Mouse (Mus musculus) layer of hippocampus, adult 11-12 months (tissue): ENCODE measurements at regions not wholly inside any gene's neighbourhood (a gene's known extent, or its start where the extent isn't known, plus 50 kb on each side); places are given as distances from the start of the nearest gene placed in this dataset.

Source experiments
- DNase-seq: peaks from one replicate; pipeline ENCODE4 v3.0.0; 2022; ENCODE audit warnings: low spot score

DNA sequence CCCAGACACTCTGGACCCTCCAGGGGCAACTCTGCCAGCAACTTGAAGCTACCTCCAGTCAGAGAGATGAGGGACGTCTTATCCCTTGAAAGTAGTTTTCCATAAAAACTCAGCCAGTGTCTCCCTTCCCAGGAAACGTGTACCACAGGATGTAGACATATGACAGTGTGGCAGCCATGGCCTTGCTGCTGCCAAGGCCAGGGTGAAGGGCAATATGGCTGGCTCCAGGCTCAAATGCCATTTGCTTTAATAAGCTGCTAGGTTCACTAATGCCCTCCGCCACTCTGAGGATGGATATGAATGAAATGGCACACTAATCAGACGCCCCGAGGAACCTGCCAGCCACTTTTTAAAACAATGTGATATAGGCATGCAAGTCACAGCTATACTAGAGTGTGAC lies 241.2 kb upstream of the Prox1 start:
- no peak for DNase-seq

DNA sequence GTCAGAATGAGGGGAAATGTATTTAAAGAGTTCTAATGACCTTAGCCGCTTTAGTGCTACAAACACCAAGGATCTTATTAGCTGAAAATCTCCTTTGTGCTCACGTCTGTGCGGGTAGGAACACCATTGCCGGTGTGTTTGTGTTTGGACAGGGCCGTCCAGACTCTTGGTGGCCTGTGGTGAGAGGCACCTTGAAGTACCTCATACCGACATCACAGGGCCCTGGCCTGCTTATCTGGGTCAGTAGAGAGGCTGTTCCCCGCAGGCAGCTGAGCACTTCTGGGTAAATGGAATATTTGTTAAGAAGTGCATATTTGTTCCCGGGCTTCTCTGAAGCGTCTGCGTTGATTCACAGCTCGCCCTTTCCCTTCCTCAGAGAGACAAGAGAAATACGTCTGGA lies 232.8 kb upstream of the Prox1 start:
- DNase-seq, result no peak

DNA sequence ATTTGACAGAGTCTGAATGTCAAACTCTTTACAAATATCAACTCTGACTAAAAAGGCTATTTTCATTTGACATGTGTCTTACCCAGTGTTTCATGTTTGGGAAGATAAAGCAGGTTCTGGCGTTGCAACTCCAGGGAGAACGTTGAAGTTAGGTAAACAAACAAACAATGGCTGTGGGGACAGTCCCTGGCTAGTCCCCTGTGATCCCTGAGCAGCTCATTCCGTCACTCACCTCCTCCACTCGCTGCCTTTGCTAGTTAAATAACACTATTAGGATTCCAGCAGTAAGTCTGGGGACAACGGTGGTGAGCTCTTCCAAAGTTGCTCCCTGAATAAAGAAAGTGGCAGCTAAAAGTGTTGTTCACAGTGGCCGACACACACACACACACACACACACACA lies 227.8 kb upstream of the Prox1 start:
- DNase-seq, result no peak

DNA sequence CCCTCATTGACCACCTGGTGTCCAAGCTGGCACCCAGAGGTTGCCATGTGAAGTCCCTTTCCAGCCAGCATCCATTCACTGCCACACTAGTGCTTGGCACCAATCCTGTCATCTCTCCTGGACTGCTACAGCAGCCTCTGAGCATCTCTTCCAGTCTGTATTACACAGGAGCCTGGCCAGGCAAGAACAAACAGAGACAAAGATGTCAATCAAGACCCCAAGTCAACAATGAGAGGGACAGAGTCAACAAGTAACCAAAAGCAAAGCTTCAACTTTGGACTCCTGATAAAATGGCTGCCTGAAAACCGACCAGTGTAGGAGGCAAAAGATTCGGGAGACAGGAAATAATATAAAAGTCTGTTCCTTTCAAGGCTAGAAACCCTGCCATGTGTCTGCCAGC lies 227.3 kb upstream of the Prox1 start:
- no peak for DNase-seq

DNA sequence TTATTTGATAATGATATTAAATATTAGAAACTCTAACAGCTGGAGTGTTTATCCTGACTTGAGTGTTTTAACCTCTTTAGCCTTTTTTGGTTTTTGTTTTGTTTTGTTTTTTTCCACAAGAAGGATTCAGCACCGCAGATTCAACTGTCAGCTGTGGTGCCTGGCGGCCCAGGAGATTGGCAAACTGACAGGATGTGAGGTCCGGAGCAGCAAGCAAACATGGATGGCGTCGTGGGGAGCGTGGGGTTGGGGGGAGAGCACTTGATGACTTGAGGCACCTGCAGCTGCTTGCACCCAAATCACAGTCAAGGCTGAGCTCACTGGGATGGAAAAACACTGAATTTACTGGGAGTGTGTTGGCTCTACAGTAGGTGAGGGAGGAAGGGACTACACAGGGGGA lies 222.5 kb upstream of the Prox1 start:
- no peak for DNase-seq

DNA sequence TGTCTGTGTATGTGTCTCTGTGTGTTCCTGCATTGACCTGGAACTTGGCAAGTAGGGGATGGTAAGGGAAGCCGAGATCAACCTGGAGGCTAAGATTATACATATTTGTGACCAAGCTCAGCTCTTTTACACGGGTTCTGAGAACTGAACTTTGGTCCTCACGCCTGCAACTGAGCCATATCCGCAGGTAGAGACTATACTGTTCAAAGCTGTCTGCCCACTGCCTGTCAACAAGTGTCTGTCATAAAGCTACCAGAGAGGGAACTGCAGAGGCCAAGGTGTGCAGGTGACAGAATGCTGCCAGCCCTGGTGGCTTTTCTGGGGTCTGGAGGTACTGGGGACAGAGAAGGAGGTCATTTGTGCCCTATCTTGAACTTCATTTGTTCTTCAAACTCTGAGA lies 218.3 kb upstream of the Prox1 start:
- no peak for DNase-seq

DNA sequence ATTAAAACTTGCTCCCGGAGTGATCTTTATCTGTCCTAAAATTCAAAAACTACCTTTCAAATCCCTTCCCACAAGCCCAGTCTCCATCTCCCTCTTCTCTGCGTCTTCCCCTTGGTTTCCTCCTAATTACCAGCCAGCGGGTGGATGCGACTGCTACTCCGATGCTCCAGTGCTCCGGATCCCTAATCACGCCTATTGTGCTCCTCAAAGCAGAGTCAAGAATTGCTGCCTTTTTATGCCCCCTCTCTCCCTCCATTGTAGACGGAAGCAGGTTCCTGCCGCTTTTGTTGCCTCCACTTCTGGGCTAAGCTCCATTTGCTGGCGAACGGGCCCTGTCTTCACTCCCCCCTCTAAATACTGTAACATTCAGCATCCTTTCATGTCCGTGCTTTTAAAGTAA lies 214.0 kb upstream of the Prox1 start:
- no peak for DNase-seq

DNA sequence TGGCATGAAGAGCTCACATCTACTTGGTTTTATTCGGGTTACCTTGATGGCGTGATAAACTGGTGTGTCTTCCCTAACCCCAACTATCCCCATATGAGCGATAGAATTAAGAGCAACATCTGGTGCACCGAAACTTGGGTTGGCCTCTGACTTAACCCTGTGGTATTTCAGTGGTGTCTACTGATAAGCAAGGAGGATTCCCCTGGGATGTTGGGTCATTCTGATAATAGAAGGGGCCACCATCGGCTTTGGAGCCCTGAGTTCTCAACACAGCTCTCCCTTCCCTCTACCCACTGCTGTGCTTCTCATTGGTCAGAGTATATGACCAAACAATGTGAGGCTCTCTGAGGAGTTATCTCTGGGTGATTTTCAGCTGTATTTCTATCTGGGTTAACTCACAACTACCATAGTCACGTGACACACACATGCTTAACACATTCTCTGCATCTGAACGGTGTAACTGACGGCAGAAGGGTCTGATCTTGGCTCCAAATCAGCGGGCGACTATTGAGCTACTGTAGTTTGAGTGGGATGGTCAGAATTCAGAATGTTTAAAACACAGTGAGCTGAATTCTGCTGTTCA lies 212.8 kb upstream of the Prox1 start:
- no peak for DNase-seq

DNA sequence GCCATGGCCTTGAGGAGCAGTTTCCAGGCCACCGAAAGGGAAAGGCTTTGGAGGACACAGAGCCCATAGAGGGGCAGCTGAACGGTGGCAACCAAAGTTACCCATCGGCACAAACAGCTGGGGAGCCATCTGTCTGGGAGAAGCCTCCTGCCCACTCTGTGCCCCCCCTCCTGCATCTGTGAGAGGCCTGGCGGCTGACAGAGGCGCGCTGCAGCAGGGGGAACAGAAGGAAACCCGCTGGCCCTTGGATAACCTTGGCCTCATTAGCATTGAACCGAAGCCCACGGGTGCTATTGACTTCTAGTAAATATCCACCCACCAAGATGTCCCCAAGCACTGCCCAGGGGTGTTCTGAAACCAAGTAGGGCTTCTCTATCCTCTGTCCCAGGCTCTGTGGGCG lies 209.6 kb upstream of the Prox1 start:
- no peak for DNase-seq

DNA sequence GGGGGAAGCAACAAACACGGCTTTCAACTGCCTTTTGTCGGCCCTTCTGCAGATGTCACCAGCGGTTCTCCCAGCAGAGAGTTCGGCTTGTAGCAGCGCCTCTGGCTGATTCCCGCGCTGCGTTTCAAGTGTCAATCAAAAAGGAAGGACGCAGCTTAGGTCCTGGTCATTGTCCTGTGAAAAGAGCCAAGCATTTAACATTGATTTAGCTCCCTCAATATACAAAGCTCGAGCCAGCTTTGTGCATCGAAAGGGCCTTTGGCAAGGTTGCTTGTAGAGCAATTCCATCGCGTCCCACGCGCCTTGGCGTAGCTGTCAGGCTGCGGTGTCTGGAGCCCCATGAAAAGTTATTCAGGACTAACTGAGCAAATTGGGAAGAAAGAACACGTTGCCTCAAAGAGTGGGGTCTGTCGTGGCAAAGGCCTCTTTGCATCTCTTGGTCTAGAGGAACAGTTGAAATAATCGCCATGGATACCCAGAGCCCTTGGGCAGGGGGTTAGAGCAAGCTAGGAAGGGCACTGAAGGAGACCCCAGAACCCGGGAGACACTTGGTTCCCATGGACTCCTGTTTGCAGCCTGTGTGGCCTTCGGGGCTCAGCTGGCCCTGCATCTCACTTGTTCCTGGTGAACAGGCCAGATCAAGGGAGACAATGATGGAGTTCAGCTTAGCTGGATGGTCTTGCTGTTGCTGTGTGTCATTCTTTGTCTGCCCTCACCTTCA lies 204.8 kb upstream of the Prox1 start:
- DNase-seq, result peak; percentile 26

DNA sequence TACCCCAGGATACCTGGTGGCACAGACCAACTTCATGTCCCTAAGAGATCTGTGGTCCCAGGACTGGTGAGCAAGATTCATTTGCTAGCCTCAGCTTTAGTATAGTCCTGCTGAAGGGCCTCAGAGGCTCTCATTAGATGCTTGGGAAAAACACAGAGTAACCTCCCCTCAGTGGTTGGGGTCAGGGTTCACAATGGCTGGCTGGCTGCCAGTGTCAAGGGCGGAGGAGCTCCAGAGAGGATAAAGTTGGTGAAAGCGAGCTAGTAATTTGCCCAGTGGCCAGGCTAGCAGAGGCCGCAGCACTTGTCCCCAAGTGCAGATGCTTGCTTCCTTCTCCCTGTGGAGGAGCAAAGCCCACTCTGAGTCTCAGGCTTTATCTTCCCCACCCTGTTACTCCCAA lies 203.8 kb upstream of the Prox1 start:
- no peak for DNase-seq

DNA sequence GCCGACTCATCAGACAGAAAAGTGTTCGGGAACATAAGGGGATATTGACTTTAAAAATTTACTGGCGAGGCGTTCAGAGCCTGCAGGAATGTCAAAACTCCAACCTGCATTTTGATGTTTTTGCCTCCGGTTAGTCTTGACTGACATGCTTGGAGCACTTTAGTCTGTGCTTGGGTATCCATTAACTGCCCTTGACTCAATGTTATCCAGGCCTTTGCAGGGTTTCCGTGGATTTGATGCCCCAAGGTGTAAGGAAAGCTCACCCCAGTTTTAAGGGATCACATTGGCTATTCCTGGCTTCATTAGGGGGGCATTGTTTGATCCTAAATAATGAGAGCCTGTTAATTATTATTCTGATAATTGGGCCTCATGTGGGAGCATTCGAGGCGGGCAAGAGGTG lies 196.1 kb upstream of the Prox1 start:
- no peak for DNase-seq

DNA sequence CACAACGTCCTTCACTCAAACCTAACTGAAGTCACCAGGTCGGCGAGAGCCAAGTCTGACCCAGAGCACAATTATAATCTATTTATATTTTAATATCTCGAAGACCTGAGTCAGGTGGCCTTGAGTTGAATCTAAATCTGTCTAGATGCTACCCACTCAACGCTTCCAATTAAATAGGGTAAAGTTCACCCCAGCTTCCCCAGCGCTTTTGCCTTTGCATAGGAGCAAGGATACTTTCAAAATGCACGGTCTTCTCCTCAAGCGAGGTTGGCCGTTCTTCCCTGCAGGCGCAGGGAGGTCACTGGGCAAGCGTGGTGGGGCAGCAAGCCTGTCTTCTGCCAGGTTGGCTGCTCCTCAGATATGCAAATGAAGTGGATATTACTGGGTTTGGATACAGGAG lies 194.6 kb upstream of the Prox1 start:
- no peak for DNase-seq

DNA sequence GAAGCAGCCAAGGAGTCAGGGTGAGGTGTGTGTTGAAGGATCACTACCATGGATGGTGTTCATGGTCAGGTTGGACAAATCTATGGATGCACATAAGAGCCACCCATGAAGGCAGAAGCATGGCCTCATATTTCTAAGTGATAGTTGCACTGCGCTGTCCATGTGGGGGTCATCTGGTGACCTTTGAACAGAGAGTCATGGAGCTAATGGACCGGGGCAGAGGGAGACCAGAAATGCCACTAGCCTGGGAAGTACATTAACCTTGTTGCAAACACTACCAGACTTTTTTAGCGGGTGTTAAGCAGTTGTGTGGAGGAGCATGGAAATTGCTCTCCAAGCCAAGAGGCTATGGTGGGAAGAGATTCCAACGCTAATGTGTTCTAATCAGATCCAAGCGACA lies 190.1 kb upstream of the Prox1 start:
- no peak for DNase-seq

DNA sequence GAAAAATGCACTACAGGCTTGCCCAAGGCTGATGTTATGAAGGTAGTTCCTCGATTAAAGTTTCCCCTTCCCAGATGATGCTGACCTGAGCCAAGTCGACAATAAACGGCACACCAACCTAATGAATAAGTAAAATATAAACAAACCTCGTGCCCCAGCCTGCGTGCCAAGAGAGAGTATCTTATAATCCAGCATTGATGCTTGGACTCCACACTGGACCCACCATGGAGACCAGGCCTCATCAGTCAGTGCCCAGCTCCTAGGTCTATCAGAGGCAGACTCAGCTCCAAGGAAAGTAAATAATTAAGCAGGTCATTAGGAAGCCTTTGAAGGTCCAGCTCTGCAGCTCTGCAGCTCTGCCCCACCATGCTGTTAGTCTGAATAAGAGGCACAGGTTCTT lies 187.3 kb upstream of the Prox1 start:
- no peak for DNase-seq

DNA sequence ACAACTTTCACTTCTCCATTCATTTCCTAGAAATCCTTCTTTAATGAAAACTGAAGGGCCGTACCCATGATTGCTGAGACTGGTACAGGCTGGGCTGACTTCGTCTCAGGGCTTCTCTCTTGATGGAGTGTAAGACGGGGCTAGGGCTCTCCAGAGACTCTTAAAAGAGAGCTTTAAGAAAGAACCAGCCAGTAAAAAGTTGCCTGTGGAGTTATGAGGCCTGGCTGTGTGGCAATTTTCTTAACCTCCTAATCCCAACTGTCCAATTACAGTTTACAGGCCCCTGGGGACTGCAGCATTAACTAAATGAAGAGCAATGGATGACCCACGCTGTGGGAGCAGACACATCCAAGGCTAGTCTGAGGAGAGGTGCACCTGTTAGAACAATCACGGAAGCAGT lies 177.1 kb upstream of the Prox1 start:
- DNase-seq, result no peak

DNA sequence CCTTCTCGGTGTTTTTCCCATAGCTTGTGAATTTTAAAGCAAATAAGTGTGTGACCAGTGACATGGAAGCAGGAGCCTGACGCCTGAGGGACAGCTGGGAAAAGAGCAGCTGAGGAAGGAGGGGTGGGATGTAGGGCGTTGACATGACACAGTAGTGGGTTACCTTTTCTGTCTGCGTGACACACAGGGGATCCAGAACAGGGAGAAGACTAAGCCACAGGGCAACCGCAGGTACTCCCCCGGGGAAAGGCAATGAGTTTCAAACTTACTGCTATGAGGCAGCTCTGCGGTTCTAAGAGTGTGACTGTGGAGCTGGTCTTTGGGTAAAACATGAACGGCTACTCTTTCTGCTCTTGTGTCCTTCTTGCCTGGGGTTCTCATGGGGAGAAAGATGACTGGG lies 170.2 kb upstream of the Prox1 start:
- no peak for DNase-seq

DNA sequence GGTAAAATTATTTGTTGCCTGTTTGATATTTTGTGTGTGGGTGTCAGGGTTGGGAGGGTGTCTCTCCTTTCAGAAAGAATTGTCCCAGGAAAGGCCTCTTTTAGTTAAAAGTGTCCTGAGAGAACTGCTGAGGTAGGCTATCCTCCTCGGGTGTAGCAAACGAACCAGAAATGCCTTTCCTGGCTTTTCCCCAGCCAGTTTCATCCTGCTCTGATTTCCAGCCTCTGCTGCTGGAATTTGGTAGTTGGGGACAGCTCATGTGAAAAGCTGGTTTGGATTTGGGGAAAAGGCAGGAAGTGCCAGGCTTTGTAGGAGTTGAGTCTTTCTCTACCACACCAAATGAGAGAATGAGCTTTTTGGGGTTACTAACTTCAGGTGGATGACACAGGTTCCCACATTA lies 164.0 kb upstream of the Prox1 start:
- DNase-seq, result no peak

DNA sequence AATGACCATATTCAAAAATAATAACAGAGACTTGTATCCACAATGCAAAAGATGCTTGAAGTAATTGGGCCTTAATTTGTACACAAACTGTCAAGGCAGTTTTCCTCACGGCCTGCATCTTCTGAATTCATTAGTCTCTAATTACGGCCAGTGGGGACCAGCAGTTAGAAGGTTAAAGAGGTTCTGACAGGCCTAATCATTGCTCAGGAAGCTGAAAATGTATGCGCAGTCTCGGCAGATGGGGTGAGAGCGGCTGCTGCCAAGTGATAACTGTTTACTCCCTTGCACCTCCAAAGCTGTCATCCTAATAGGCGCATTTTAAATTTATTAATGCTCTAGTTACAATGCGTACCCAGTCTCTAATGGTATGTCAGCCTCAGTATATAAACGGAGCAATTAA lies 163.5 kb upstream of the Prox1 start:
- peak; percentile 42 for DNase-seq

DNA sequence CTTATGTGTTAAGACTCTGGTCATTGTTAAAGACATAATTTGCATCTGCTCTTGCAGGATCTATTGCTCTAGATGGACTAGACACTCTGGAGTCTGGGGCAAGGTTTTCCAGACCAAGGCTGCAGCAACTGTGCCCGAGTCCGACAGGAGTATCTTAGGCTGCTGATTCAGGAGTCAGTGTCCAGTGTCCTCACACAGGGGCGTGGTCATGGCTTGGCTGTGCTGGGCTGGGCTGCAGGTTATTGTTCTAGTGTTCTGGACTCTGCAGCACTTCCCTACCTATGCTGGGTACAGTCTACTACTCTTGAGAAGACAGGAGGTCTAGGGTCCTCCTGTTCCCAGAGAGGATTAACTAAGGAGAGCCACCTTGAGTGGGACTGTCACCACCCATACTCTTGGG lies 161.5 kb upstream of the Prox1 start:
- no peak for DNase-seq

DNA sequence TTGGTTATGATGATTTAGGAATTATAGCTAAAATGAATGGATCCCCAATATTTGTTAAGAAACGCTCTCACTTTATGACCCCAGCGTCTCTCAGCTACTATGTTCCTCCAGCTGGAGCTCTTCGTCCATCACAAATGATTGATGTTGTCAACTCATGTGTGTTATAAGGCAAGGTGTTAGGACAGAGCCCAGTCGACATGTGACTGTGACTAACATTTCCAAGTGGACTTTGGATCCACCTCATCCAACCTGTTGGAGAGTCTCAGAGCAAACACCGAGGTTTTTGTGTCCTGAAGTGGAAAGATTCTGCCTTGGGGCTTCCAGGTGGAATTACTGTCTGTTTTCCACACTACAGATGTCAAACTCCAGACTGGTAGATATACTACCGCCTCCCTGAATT lies 154.0 kb upstream of the Prox1 start:
- no peak for DNase-seq

DNA sequence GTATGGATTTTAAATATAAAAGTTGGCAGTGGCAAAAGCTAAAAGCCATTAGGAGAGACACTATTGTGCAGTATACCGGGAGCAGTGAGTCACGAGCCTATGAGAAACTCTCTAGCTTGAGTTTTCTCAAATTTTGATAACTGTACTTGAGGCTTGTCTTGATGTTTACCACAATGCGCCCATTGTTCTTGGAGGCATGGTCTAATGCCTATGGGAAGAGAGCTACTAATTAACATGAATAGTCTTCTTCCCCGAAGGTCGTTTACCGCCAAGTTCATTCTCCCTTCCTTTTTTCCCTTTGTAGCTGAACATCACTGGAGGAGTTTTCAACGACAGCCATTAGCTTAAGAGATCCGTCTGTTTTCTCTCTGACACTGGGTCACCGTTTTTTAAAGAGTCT lies 153.2 kb upstream of the Prox1 start:
- DNase-seq, result no peak

DNA sequence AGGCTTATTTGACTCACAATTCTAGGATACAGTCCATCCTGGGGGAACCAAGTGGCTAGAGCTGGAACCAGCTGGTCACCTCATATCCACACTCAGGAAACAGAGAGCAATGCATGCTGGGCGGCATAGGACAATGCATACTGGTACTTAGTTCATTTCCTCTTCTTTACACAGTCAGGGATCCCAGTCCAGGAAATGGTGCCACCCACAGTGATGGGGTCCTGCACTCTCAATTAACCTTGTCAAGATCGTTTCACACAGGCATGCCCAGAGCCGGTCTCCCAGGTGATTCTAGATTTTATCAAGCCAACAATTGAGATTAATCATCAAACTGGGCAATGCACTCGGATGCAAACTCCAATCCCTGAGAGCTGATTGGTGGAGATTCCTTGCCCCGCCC lies 145.7 kb upstream of the Prox1 start:
- DNase-seq, result no peak

DNA sequence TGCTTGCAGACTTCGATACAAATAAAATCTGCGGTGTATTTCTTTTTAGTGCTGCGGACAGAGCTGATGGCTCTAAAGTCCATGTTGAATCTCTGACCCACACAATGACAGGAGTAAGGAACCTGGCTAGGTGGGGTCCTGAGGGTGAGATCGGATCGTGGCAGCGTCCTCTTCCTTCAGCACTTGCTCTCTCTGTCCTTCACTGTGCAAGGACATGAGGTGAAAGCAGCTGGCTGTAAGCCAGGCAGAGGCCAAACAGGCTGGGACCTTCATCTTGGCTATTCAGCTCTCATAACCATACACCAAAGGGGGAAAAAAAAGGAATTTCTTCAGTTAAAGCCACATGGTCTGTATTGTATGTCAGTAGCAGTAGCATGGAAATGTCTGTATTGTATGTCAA lies 139.3 kb upstream of the Prox1 start:
- no peak for DNase-seq

DNA sequence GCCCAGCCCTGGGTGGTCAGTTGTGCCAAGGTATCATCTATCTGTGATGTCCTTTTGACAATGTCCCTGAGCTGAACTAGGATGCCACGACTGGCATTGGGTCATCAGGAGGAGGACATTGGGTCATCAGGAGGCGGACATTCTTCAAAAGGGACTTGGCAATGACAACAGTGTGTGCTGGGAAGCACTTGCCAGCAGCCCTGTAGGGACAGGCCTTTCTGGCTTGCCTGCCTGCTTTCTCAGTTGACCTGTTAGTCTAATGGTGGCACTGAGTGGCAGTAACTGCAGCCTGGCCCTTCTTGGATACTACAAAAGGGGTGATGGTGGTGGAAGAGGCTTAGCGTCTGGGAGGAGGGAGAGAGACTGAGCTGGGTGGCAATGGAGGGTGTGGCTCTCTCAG lies 137.2 kb upstream of the Prox1 start:
- DNase-seq, result no peak
